Mouse (Mus musculus) frontal cortex, adult (tissue): ENCODE results near the gene C1qbp.

Source experiments
- ATAC-seq: cut with Nextera tagmentation; 2 replicates; pipeline ENCODE4 v1.9.2; 2017; ENCODE audit warnings: mild to moderate bottlenecking, moderate library complexity, mixed read lengths; ENCODE audit not compliant: low TSS enrichment

Gene C1qbp

GRCm38 (mm10) chr11:70973947-70974346 lies 8.9 kb downstream of the C1qbp start:
- no peak for ATAC-seq

GRCm38 (mm10) chr11:70972586-70972985 lies 10.2 kb downstream of the C1qbp start:
- no peak for ATAC-seq

GRCm38 (mm10) chr11:70970560-70971540 lies 12.0 kb downstream of the C1qbp start:
- peak; percentile 33; the same call in 1 of the 2 replicates for ATAC-seq

GRCm38 (mm10) chr11:70969821-70970559 lies 12.8 kb downstream of the C1qbp start, which contains the start of the genes Nup88 and Rpain:
Nup88 (minus strand) TSS chr11:70969973.
Rpain (plus strand) TSS chr11:70970213.
- peak; percentile 93 for ATAC-seq

GRCm38 (mm10) chr11:70969271-70969794 lies 13.5 kb downstream of the C1qbp start:
- ATAC-seq = peak; percentile 22; the same call in 1 of the 2 replicates

GRCm38 (mm10) chr11:70964222-70964907 lies 18.5 kb downstream of the C1qbp start:
- no peak for ATAC-seq

GRCm38 (mm10) chr11:70960786-70961554 lies 21.9 kb downstream of the C1qbp start:
- ATAC-seq = peak; percentile 94

GRCm38 (mm10) chr11:70954711-70955110 lies 28.1 kb downstream of the C1qbp start:
- no peak for ATAC-seq

- ATAC-seq = peak; percentile 53; the same call in 1 of the 2 replicates
Measured at GRCm38 (mm10) chr11:70944935-70945817, 37.6 kb downstream of the C1qbp start.

GRCm38 (mm10) chr11:70943651-70944050 lies 39.2 kb downstream of the C1qbp start:
- no peak for ATAC-seq

- peak; percentile 53; the same call in 1 of the 2 replicates for ATAC-seq
Measured at GRCm38 (mm10) chr11:70942596-70942995, 40.2 kb downstream of the C1qbp start.

GRCm38 (mm10) chr11:70935316-70935715 lies 47.5 kb downstream of the C1qbp start:
- ATAC-seq = no peak

GRCm38 (mm10) chr11:70931461-70931860 lies 51.4 kb downstream of the C1qbp start:
- no peak for ATAC-seq
